Mouse (Mus musculus) lung, postnatal 14 days (tissue): Measurements from ENCODE around the gene Olfr215.
"Not testable (repeated sequence)": the region's sequence is repeated elsewhere in the genome, so short reads cannot be mapped to it uniquely, and the experiment has no call there.

ENCODE experiments used
- DNase-seq: peaks from one replicate; pipeline ENCODE4 v3.0.0; 2021

Gene Olfr215

GRCm38 (mm10) chr6:116584095-116584494 lies at the start of gene Olfr215:
Gene Olfr215 (minus strand): TSS chr6:116584195.
- no peak for DNase-seq

- peak; percentile 94 for DNase-seq
These were observed 48.1 kb upstream of the Olfr215 start for GRCm38 (mm10) chr6:116632129-116632528.

GRCm38 (mm10) chr6:116629766-116630165 lies 45.8 kb upstream of the Olfr215 start:
- no peak for DNase-seq

GRCm38 (mm10) chr6:116628539-116629171 lies 44.7 kb upstream of the Olfr215 start, which contains the start of gene Zfp422:
Gene Zfp422 (minus strand): TSS chr6:116628999.
- DNase-seq: peak; percentile 72

- DNase-seq: no peak
These were observed 44.1 kb upstream of the Olfr215 start for GRCm38 (mm10) chr6:116628095-116628494.

GRCm38 (mm10) chr6:116626417-116626816 lies 42.4 kb upstream of the Olfr215 start:
- not testable (repeated sequence) for DNase-seq

- no peak for DNase-seq
These were observed 37.5 kb upstream of the Olfr215 start for GRCm38 (mm10) chr6:116621318-116622023.

GRCm38 (mm10) chr6:116618073-116618472 lies 34.1 kb upstream of the Olfr215 start:
- no peak for DNase-seq

GRCm38 (mm10) chr6:116615719-116616118 lies 31.7 kb upstream of the Olfr215 start:
- DNase-seq: no peak

GRCm38 (mm10) chr6:116607230-116607629 lies 23.2 kb upstream of the Olfr215 start:
- no peak for DNase-seq

- not testable (repeated sequence) for DNase-seq
These were observed 17.0 kb upstream of the Olfr215 start for GRCm38 (mm10) chr6:116600969-116601368.

- DNase-seq: peak; percentile 22
These were observed 14.2 kb downstream of the Olfr215 start for GRCm38 (mm10) chr6:116569834-116570233.

- DNase-seq: no peak
These were observed 29.0 kb downstream of the Olfr215 start for GRCm38 (mm10) chr6:116554952-116555351.

GRCm38 (mm10) chr6:116553935-116554334 lies 30.1 kb downstream of the Olfr215 start, which contains the start of gene Olfr214:
Gene Olfr214 (plus strand): TSS chr6:116554235.
- DNase-seq: no peak

- not testable (repeated sequence) for DNase-seq
These were observed 33.2 kb downstream of the Olfr215 start, which contains the start of gene Gm5580 for GRCm38 (mm10) chr6:116550841-116551240. Gene Gm5580 (plus strand): TSS chr6:116551141.

- no peak for DNase-seq
These were observed 41.5 kb downstream of the Olfr215 start for GRCm38 (mm10) chr6:116542500-116542899.

- no peak for DNase-seq
These were observed 45.8 kb downstream of the Olfr215 start, which contains the start of gene Olfr213 for GRCm38 (mm10) chr6:116538156-116538555. Gene Olfr213 (plus strand): TSS chr6:116538456.
